Mouse (Mus musculus): Measurements from ENCODE around the gene Ankrd44.

GRCm38 (mm10) chr1:54702918-54703317, 223.3 kb downstream of the Ankrd44 start:
- no peak for TF ChIP-seq CHD2 (IDR thresholded peaks at IDR 0.05; ENCODE audit: low read depth, low read length)
- no peak for TF ChIP-seq HCFC1 (IDR thresholded peaks at IDR 0.05; ENCODE audit: borderline replicate concordance, insufficient read depth, low read length)

Measured in ES-E14 (cell line).